10 mouse cellular contexts compared by ENCODE assay signal in the genomic region with DNA sequence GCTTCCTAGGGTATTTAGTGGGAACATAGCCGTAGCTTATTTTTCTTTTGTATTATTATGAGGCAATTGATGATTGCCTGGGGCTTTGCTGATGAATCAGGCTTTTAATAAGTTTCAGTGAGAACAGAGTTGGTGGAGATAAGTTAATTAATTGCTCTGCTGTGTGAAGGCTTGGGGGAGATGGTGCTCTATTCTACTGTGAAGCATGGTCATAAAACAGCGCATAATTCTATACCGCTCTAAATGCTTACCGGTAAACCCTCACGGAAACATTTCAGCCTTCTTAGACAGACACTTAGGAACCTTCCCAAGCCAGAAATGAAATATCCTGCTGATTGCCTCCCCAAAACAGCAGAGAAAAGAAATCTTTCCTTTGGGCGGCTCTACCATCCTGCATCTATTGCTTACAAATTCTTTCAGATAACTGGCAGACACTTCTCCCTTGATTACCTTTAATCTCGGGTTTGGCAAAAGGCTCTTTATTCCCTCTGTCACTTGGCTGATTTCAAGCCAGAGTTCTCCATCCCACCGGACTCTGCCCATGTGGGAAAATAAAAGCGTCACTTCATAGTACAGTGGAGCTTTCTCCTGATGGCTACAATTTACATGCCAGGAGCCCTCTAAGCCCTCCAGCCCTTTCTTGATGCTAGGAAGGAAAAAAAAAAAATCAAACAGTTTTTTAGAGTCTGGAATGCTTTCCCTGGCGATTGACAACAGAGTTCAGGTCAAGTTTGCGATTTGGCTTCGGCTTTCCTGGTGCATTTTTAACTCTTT. TPM values are rescaled to one million over a fixed set of nuclear protein-coding genes. Genes with fewer than 3 reads are reported as not detected.
DNase-seq lines count a peak whose midpoint lies in the region; ATAC-seq and TF ChIP-seq lines count a peak whose summit lies in the region.
"Had no signal": no experiment of that assay in that cellular context is flagged by ENCODE, and none has a peak within 500 bp of the region (broad histone marks: within the 10 kb centered on the region; RNA-seq: fewer than 3 reads in every experiment).

No protein-coding gene starts in this region.

- no peaks in the 10 kb centered on the region for H3K9me3 ChIP-seq in heart, embryonic 16.5 days (replicated peaks; ENCODE audit: control insufficient read depth, low read length)
- H3K9me3 ChIP-seq in heart, embryonic 10.5 days: no peaks in the 10 kb centered on the region
- no peaks in the 10 kb centered on the region for H3K9me3 ChIP-seq in embryonic facial prominence, embryonic 15.5 days (replicated peaks)
- no peaks in the 10 kb centered on the region for H3K9me3 ChIP-seq in limb, embryonic 13.5 days

- no peak overlapping the region for H3K9ac ChIP-seq in heart, embryonic 16.5 days (ENCODE audit: low read length)
- H3K9ac ChIP-seq in embryonic facial prominence, embryonic 15.5 days: no peak overlapping the region
- 0 out of 2 replicates have a peak overlapping the region, but pooled peaks have one; percentile 25 for H3K9ac ChIP-seq in limb, embryonic 13.5 days

- ATAC-seq in heart, embryonic 16.5 days (replicated peaks; ENCODE audit: extremely low read depth, insufficient read depth, low FRiP score): no peak
- no peak for ATAC-seq in embryonic facial prominence, embryonic 15.5 days (ENCODE audit: insufficient number of reproducible peaks, low FRiP score, low TSS enrichment, low read depth)
- ATAC-seq in limb, embryonic 13.5 days (ENCODE audit: low FRiP score, low read depth): no peak

- no peak for DNase-seq in heart, embryonic 10.5 days (ENCODE audit: low spot score)
- DNase-seq in brain, embryonic 14.5 days (ENCODE audit: low read depth): peak; percentile 90
- DNase-seq in thymus, adult 2 months: no peak
- DNase-seq in gastrocnemius, postnatal 10 days: no peak
- no peak for DNase-seq in layer of hippocampus, adult 2 months (ENCODE audit: low spot score in 2 of 2)
- DNase-seq: kidney, adult 9 months; lung, adult 18-20 months had no signal

- no peaks in the 10 kb centered on the region for H3K27me3 ChIP-seq in heart, embryonic 16.5 days (ENCODE audit: control insufficient read depth, insufficient read depth, low read length)
- no peaks in the 10 kb centered on the region for H3K27me3 ChIP-seq in heart, embryonic 10.5 days (ENCODE audit: insufficient read depth, poor library complexity, severe bottlenecking)
- H3K27me3 ChIP-seq in embryonic facial prominence, embryonic 15.5 days: no peaks in the 10 kb centered on the region
- no peaks in the 10 kb centered on the region for H3K27me3 ChIP-seq in limb, embryonic 13.5 days
- no peaks in the 10 kb centered on the region for H3K27me3 ChIP-seq in thymus, adult 2 months (ENCODE audit: control insufficient read depth, insufficient read depth, low read length)

- no peak for TF ChIP-seq POLR2A in brain, embryonic 14.5 days (IDR thresholded peaks at IDR 0.05; ENCODE audit: borderline replicate concordance, extremely low read depth, insufficient read depth, insufficient read length, poor library complexity, severe bottlenecking)
- TF ChIP-seq POLR2A in thymus, adult 2 months (IDR thresholded peaks at IDR 0.05; ENCODE audit: control insufficient read depth, extremely low read depth, insufficient read depth, low read length, poor library complexity): no peak

- H3K4me1 ChIP-seq in heart, embryonic 16.5 days (ENCODE audit: control insufficient read depth, insufficient read depth, low read length): peaks cover 13% of the 10 kb centered on the region
- peaks cover 8% of the 10 kb centered on the region for H3K4me1 ChIP-seq in heart, embryonic 10.5 days
- peaks cover 19% of the 10 kb centered on the region for H3K4me1 ChIP-seq in embryonic facial prominence, embryonic 15.5 days
- H3K4me1 ChIP-seq in limb, embryonic 13.5 days: peaks cover 34% of the 10 kb centered on the region
- H3K4me1 ChIP-seq in thymus, adult 2 months (replicated peaks; ENCODE audit: control insufficient read depth, insufficient read depth, low read length): no peaks in the 10 kb centered on the region

- 40% methylated on average over 12 of the region's 12 CpGs for WGBS in heart, embryonic 16.5 days
- WGBS in heart, embryonic 10.5 days: 37% methylated on average over 12 of the region's 12 CpGs
- 14% methylated on average over 12 of the region's 12 CpGs for WGBS in embryonic facial prominence, embryonic 15.5 days
- WGBS in limb, embryonic 13.5 days: 12% methylated on average over 12 of the region's 12 CpGs
- WGBS in thymus, adult 2 months: 80% methylated on average over 12 of the region's 12 CpGs

- no peak overlapping the region for H3K4me3 ChIP-seq in heart, embryonic 16.5 days (ENCODE audit: low read length)
- no peak overlapping the region for H3K4me3 ChIP-seq in heart, embryonic 10.5 days
- no peak overlapping the region for H3K4me3 ChIP-seq in embryonic facial prominence, embryonic 15.5 days (replicated peaks)
- peak overlapping the region; percentile 11 for H3K4me3 ChIP-seq in limb, embryonic 13.5 days
- H3K4me3 ChIP-seq in thymus, adult 2 months (ENCODE audit: control insufficient read depth, insufficient read depth, low read length): no peak overlapping the region
- no peak overlapping the region for H3K4me3 ChIP-seq in layer of hippocampus, adult 2 months

- no peaks in the 10 kb centered on the region for H3K36me3 ChIP-seq in heart, embryonic 16.5 days (ENCODE audit: control insufficient read depth, insufficient read depth)
- no peaks in the 10 kb centered on the region for H3K36me3 ChIP-seq in heart, embryonic 10.5 days
- H3K36me3 ChIP-seq in embryonic facial prominence, embryonic 15.5 days: no peaks in the 10 kb centered on the region
- no peaks in the 10 kb centered on the region for H3K36me3 ChIP-seq in limb, embryonic 13.5 days
- no peaks in the 10 kb centered on the region for H3K36me3 ChIP-seq in thymus, adult 2 months (ENCODE audit: control insufficient read depth, insufficient read depth, low read length)

- no peak overlapping the region for H3K27ac ChIP-seq in heart, embryonic 16.5 days (ENCODE audit: low read length)
- H3K27ac ChIP-seq in heart, embryonic 10.5 days: no peak overlapping the region
- H3K27ac ChIP-seq in embryonic facial prominence, embryonic 15.5 days (replicated peaks): no peak overlapping the region
- no peak overlapping the region for H3K27ac ChIP-seq in limb, embryonic 13.5 days
- H3K27ac ChIP-seq in thymus, adult 2 months (ENCODE audit: control insufficient read depth, insufficient read depth, low read length): no peak overlapping the region
- H3K27ac ChIP-seq in layer of hippocampus, adult 2 months: no peak overlapping the region

- peak overlapping the region; percentile 1; the same call in 1 of the 2 replicates for H3K4me2 ChIP-seq in heart, embryonic 16.5 days (ENCODE audit: low read depth, low read length)
- peak overlapping the region; percentile 21 for H3K4me2 ChIP-seq in embryonic facial prominence, embryonic 15.5 days (replicated peaks)
- peak overlapping the region; percentile 52 for H3K4me2 ChIP-seq in limb, embryonic 13.5 days (replicated peaks)

- no peak for TF ChIP-seq CTCF in brain, embryonic 14.5 days (IDR thresholded peaks at IDR 0.05; ENCODE audit: borderline replicate concordance, extremely low read depth, insufficient read depth, insufficient read length)
- TF ChIP-seq CTCF in thymus, adult 2 months (IDR thresholded peaks at IDR 0.05; ENCODE audit: borderline replicate concordance, control insufficient read depth, extremely low read depth, insufficient read depth, low read length, poor library complexity): no peak
- TF ChIP-seq CTCF in layer of hippocampus, adult 2 months (conservative IDR thresholded peaks at IDR 0.05): no peak

RNA-seq across cellular contexts. Expression of a gene that starts 19.2 kb away (rescaled TPM):
- 25.4 and 29.2 TPM in 2 replicates for polyA plus RNA-seq in heart, embryonic 16.5 days (2015; fragmentation: Nextera tagmentation; extraction: Ambion mirVana)
- polyA plus RNA-seq in heart, embryonic 10.5 days (2016; fragmentation: Nextera tagmentation; extraction: Ambion mirVana): 15.4 and 20.5 TPM in 2 replicates
- 3.9 and 4.3 TPM in 2 replicates for polyA plus RNA-seq in brain, embryonic 14.5 days (2012; rRNA removed)
- polyA plus RNA-seq in embryonic facial prominence, embryonic 15.5 days (2015; fragmentation: Nextera tagmentation; extraction: Ambion mirVana): 28.3 and 31.1 TPM in 2 replicates
- 75.4 and 83.3 TPM in 2 replicates for polyA plus RNA-seq in limb, embryonic 13.5 days (2015; fragmentation: Nextera tagmentation; extraction: Ambion mirVana)
- 0.87 and 0.96 TPM in 2 replicates for polyA plus RNA-seq in thymus, adult 2 months (2012; rRNA removed)
- total RNA-seq in gastrocnemius, postnatal 10 days (2021): 10 to 100 TPM in 1 of 2 experiments, 1 to 10 TPM in 1; 9.7 to 16.3 TPM
- 1 to 10 TPM; 5.0 to 5.6 TPM for total RNA-seq in layer of hippocampus, adult 2 months (2021)

Comparison
In these comparisons a context has a peak if more than half of its experiments do, and no peak if none do; other contexts are left out.
1. H3K4me2 ChIP-seq: peak in every context shown above with its lines; median percentile 52 in limb, embryonic 13.5 days; 21 in embryonic facial prominence, embryonic 15.5 days; 1 in heart, embryonic 16.5 days.